Mouse (Mus musculus) lung, adult 2 months (tissue): Measurements from ENCODE around the gene Pfn4.

Experiments
- CTCF ChIP-seq: fragments of 200-500 bp; IDR thresholded peaks from 2 replicates; pipeline ENCODE4 v1.5.1; 2011; ENCODE audit warnings: mild to moderate bottlenecking, low read length, control low read depth; ENCODE audit not compliant: insufficient read depth
- POLR2A ChIP-seq: fragments of 200-500 bp; IDR thresholded peaks from 2 replicates; pipeline ENCODE4 v1.6.1; 2011; ENCODE audit warnings: low read depth, mild to moderate bottlenecking, control low read depth, low read length, borderline replicate concordance; ENCODE audit errors: extremely low read depth

- no peak for TF ChIP-seq CTCF
- TF ChIP-seq POLR2A = no peak
Observed at GRCm38 (mm10) chr12:4775588-4775949, 6.7 kb downstream of the Pfn4 start.
